Mouse (Mus musculus): Measurements from ENCODE around the gene Morn1.

Gene Morn1

GRCm38 (mm10) chr4:155120583-155120982 lies 34.2 kb downstream of the Morn1 start:
- no peak for DNase-seq

- DNase-seq: no peak
These were observed 34.8 kb downstream of the Morn1 start for GRCm38 (mm10) chr4:155121222-155121621.

DNA sequence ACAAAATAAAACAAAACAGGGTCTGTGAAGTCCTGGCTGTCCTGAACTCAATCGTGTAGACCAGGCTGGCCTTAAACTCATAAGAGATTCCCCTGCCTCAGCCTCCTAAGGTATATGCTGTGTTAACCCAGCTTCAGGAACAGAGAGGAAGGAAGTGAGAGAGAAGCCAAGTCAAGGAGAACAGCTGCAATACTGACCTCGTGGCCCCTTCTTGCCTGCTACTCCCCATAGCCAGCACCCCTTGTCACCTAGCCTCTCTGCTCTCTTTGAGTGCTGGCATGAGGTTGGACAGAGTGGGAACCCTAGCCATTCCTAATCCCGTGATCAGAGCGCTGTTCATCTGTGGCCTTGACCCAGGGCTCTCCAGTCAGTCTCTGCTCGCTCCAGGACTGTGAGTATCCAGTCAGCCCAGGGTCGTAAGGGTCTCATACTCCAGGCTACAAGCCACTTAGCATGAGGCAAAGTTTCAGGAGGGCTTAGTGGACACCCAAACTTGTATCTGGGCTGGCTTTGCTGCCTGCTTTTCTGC lies 35.6 kb downstream of the Morn1 start:
- no peak for DNase-seq

GRCm38 (mm10) chr4:155122444-155123040 lies 36.2 kb downstream of the Morn1 start:
- DNase-seq: peak; percentile 86

GRCm38 (mm10) chr4:155123868-155124534 lies 37.6 kb downstream of the Morn1 start:
- peak; percentile 61 for DNase-seq

DNA sequence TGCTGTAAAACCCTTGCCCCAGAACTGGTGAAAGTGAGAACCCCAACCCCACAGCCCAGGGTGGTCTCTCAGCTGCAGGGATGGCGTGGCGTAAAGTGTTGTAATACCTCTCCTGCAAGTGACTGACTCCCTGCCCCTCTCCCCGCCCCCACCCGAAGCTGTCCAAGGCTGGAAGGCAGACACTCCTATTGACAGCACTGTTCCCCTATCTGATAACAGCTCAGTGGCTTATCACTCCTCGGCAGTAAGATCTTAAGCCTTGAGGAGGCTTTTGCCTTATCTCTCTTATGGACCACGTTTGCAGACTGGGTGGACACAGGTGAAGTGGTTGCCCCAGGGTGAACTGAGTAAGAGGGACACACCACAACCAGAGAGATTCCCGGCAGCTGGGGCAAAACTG lies 38.9 kb downstream of the Morn1 start:
- no peak for DNase-seq

DNA sequence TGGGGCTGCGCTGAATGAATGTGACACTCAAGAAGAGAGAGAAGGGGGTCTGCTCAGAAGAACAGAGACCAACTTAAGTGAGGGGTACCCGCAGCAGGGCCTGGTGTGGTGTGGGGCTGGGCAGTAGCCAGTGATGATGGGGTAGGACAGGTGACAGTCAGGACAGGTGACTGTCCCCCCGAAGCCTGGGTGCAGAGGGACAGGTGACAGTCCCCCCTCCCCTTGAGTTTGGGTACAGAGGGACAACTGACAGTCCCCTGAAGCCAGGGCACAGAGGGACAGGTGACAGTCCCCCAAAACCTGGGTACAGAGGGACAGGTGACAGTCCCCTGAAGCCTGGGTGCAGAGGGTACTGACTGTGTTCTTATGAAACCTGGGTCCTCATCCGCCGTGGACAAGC lies 39.8 kb downstream of the Morn1 start:
- no peak for DNase-seq

DNA sequence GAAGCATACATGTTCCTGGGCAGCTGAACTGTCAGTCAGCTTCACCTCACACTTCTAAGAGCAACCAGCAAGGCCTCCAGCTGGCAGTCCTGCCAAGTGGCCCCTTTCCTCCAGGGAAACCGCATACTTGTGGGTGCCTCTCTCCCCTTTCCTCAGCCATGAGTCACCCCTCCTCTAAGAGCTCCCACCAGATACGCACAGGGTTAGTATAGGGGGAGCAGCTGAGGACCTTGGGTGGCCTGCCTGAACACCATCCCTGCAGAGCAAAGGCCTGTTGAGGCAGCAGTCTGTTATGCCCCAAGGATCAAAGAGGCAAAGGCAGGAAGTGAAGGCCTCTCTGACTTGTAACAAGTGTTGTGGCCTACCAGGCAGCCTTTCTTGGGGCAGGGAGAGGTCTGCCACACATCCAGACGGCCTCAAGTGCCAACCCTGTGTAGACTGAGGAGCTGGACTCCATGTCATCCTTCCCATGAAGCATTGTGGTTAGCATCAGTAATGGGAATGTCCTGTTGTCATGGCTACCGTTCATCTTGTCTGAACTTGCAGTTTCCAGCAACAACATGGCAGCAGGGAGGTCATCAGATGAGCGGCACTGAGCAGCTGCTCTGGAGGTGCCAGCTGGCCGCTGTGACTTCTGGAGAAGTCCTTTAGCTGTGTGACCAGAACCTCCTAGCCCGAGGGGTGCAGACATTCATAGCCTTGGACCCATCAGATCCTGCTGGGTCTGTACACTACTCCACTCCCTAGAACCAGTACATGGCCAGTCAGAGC lies 40.4 kb downstream of the Morn1 start:
- DNase-seq: no peak

DNA sequence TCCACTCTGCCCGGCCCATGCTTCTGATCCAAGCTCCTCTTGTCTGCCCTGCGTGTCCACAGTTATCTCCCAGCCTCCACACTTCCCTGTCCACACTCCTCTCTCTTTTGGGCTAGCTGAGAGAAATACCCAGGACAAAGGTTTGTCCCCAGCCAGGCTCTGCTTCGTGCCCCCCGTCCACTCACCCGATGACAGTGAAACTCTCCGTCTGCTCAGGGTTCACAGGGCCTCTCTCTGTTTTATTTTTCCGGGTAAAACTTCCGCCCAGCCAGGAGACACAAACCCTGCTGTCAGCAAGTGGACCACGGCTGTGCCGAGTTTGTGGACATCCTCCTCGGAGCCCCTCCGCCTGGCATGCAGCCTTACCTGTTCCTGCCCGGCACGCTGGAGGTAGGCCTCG lies 42.0 kb downstream of the Morn1 start:
- DNase-seq: no peak

DNA sequence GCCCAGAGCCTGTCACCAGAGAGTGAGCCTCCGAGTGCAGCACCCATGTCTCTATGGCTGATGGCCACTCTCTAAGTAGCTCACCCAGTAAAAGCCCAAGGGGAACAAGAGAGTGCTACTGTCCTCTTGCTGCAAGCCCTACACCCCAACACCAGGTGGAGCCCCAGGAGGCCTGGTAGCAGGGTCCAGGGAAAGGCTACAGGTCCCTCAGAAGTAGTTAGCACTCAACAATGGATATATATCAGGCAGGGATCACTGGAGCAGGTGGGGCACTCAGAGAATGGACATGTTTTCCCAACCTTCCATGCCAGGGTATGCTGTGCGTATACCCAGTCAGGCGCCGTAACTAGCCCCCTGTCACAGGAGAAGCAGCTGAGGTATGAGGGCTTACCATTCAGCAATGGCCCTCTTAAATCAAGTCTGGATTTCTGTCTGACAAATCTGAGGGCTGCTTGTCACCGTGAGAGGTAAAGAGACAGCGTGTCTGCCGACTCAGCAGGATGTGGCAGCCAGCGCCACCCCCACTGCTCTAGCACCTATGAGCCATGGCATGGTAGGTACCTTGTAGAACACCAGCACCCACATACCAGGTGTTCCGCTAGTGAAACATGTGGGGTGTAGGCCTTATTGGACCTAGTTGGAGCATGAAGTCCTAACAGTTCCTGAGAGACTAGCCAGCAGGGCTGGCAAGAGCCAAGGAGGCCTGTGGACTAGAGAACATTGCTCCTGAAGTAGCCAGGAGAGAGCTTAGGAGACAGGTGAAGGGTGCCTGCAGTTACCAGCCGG lies 42.9 kb downstream of the Morn1 start:
- peak; percentile 66 for DNase-seq

- peak; percentile 57 for DNase-seq
These were observed 43.6 kb downstream of the Morn1 start for GRCm38 (mm10) chr4:155129996-155130395.

DNA sequence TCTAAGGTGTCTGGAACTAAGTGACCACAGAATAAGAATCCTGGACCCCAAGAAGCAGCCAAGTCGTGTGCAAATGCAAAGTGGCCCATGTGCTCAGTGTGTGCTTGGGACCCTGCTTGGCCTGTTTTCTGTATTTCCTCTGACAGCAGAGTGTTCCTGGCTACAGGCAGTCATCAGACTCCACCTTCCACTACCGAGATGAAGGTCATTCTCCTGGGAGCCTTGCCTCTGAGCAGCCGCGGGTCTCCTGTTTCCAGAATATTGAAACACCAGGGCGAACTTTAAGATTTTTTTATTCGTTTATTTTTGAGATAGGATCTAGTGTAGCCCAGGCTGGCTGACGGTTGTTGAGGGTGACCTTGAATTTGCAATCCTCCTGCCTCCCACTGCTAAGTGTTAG lies 44.2 kb downstream of the Morn1 start:
- DNase-seq: no peak

DNA sequence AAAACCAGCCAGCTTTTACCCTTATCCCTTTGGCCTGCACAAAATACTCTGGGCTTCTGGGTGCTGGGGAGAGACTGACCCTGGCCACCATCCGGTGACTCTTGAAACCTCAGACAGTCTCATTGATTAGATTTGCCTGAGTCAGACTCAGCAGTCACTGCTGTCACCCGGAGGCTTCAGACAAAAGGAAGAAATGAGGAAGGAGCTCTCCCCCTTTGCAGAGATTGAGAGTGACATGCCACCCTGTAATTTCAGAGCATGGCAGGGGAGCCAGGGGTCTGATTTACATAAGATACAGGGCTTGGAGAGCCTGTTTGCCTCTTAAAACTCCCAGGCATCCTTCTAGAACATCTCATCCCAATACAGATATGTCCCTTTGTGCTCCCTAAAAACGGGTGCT lies 46.8 kb downstream of the Morn1 start:
- no peak for DNase-seq

DNA sequence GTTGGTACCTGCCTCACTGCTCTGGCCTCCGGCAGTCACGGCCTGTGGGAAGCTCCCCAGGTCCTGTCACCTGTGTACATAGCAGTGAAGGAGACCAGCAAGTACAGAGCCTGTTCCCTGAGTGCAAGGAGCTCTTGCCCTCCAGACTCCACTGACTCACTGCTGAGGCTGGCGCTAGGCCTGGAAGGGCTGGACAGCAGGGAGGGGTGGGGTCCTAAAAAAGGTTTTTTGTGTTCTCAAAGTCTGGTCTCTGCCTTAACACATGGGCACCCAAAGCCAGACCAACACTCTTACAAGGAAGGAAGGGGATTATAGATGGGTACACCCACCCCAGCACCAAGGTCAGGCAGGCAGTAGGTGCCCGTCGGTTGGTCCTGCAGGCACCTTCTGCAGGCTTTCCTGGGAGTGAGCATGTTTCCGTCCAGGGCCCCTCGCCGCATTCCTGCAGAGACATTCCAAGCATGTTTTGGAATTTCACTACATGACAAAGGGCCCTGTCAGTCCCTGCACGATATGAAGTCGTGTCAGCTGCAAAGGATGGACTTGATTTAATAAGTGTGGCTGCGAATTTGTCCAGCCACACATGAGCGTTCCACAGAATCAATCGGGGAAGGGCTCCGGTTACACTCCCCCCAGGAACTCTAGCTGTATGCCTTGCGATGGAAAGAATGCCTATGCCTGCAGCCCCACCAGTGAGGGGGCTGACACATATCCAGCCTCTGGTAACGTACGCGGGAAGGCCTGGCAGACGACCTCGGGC lies 47.5 kb downstream of the Morn1 start:
- peak; percentile 58 for DNase-seq

GRCm38 (mm10) chr4:155134686-155135172 lies 48.4 kb downstream of the Morn1 start:
- no peak for DNase-seq

GRCm38 (mm10) chr4:155135909-155136585 lies 49.7 kb downstream of the Morn1 start:
- DNase-seq: peak; percentile 81

DNA sequence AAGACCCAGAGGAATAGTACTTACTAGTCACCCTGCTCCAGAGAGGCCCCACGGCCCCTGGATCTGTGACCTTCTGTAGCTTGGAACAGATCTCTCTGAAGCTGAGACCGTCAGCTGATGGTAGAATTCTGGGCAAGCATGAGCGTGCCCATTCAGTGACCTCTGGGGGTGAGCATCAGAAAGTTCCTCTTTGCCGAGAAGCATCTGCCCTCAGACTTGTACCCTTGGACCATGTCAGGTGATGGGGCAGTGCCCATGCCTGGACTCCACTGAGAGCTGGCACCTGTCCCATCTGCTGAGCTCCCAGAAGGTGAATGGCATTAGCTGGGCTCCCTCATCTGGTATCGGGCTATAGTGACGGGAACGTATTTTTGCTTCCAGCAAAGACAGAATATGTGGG lies 51.5 kb downstream of the Morn1 start:
- DNase-seq: peak; percentile 86

GRCm38 (mm10) chr4:155138451-155138850 lies 52.1 kb downstream of the Morn1 start:
- no peak for DNase-seq

DNA sequence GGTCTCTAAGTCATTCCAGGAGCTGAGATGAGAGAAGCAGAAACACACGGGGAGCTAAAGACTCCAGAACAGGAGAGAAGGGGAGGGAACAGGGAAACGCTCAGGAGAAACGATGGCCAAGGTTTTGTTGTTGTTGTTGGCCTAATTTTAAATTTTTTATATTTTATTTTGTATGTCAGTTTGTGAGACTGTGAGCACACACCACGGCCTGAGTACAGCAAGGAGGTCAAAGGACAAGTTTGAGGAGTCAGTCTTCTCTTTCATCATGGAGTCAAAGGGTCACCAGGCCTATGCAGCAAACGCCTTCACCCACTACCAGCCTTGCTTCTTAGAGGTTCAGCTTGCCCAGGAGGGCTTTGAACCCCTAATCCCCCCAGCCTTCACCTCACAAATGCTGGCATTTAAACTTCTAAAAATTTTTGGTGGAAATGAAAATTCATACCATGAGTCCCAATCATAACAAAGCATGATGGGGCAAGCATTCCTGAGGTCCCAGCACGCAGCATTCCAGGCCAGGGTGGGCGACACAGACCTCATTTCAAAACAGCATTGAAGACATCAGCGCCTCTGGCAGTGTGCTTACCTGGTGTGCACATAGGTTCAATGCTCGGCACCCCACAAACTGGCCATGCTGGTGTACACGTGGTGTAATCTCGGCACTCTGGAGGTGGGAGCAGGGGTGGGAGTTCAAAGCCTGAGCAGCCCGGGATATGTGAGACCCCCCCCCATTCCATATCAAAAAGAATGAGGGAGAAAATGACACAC lies 53.1 kb downstream of the Morn1 start:
- DNase-seq: no peak

GRCm38 (mm10) chr4:155140150-155140549 lies 53.8 kb downstream of the Morn1 start:
- DNase-seq: no peak

Measured in kidney, postnatal 10 days (tissue).